Mouse (Mus musculus): ENCODE measurements around the gene Gm20388. TPM values are rescaled to one million over a fixed set of nuclear protein-coding genes. Genes with fewer than 3 reads are reported as not detected.

The Gm20388 gene
- polyA plus RNA-seq, 1 experiment from 2014 or later: 1.7 TPM

GRCm38 (mm10) chr8:121390608-121391007 lies 1480.0 kb downstream of the Gm20388 start:
- Histone ChIP-seq H3K27me3 (ENCODE audit: insufficient read depth, poor library complexity, severe bottlenecking) (peaks cover 76% of the 10 kb centered on the region), H3K36me3 (no peaks in the 10 kb centered on the region), H3K9me3 (no peaks in the 10 kb centered on the region), H3K4me1 (replicated peaks) (peaks cover 35% of the 10 kb centered on the region), H3K27ac (no peak overlapping the region), H3K4me3 (no peak overlapping the region)
- 15% methylated on average over 11 of the region's 11 CpGs for WGBS
- peak; percentile 54 for DNase-seq (ENCODE audit: low spot score)

DNA sequence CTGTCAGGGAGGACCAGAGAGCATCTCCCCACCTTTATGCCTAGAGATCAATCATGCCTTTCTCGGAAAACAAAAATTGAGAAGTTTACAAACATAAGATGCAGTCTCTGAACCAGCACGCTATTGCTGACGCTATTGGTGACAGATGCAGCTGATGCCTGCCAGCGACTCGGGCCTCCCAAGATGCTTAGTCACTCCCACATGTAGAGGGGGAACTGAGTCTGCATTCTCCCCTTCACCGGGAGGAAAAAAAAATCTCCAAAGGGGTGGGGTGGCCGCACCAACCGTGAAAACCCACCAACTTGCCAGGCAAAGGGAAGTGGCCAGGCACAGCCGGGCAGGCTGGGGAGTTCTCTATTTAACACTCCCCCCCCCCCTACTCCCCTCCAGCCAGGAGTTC lies 1480.6 kb downstream of the Gm20388 start:
- H3K9me3 ChIP-seq: no peaks in the 10 kb centered on the region
- 8% methylated on average over 9 of the region's 9 CpGs for WGBS
- no peaks in the 10 kb centered on the region for H3K36me3 ChIP-seq
- H3K27ac ChIP-seq: no peak overlapping the region
- H3K4me1 ChIP-seq (replicated peaks): peaks cover 42% of the 10 kb centered on the region
- H3K4me3 ChIP-seq: no peak overlapping the region
- peaks cover 81% of the 10 kb centered on the region for H3K27me3 ChIP-seq (ENCODE audit: insufficient read depth, poor library complexity, severe bottlenecking)
- no peak for DNase-seq (ENCODE audit: low spot score)

DNA sequence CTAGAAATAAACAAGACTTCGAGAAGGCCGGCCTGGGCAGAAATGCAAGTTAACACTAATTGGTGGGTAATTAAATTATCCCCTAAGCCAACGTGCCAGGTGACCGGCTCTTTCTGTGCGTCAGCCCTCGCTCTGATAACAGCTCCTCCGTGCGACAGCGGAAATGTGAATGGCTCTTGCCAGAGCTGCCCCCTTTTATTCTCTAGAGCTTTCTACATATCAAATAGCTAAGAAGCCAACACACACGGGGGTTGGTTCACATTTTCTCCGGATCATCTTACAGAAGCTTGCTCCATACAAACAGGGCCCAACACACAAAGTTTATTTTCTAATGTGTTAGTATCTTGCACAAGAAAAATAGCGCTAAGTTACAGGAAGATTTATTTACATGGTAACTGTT lies 1481.1 kb downstream of the Gm20388 start:
- Histone ChIP-seq H3K27ac (no peak overlapping the region), H3K9me3 (no peaks in the 10 kb centered on the region), H3K36me3 (no peaks in the 10 kb centered on the region), H3K4me3 (no peak overlapping the region), H3K4me1 (replicated peaks) (peaks cover 47% of the 10 kb centered on the region), H3K27me3 (ENCODE audit: insufficient read depth, poor library complexity, severe bottlenecking) (peaks cover 86% of the 10 kb centered on the region)
- WGBS: 8% methylated on average over 12 of the region's 12 CpGs
- no peak for DNase-seq (ENCODE audit: low spot score)

GRCm38 (mm10) chr8:121392482-121392881 lies 1481.8 kb downstream of the Gm20388 start:
- no peaks in the 10 kb centered on the region for H3K36me3 ChIP-seq
- no peak overlapping the region for H3K27ac ChIP-seq
- H3K4me1 ChIP-seq (replicated peaks): peaks cover 54% of the 10 kb centered on the region
- H3K4me3 ChIP-seq: no peak overlapping the region
- WGBS: 44% methylated on average over 10 of the region's 10 CpGs
- DNase-seq (ENCODE audit: low spot score): no peak
- peaks cover 92% of the 10 kb centered on the region for H3K27me3 ChIP-seq (ENCODE audit: insufficient read depth, poor library complexity, severe bottlenecking)
- H3K9me3 ChIP-seq: no peaks in the 10 kb centered on the region

- H3K27ac ChIP-seq: no peak overlapping the region
- H3K27me3 ChIP-seq (ENCODE audit: insufficient read depth, poor library complexity, severe bottlenecking): peaks cover 91% of the 10 kb centered on the region
- peak; percentile 61 for DNase-seq (ENCODE audit: low spot score)
- 14% methylated on average over 9 of the region's 9 CpGs for WGBS
- peaks cover 60% of the 10 kb centered on the region for H3K4me1 ChIP-seq (replicated peaks)
- no peaks in the 10 kb centered on the region for H3K9me3 ChIP-seq
- no peaks in the 10 kb centered on the region for H3K36me3 ChIP-seq
- H3K4me3 ChIP-seq: no peak overlapping the region
These were observed 1482.5 kb downstream of the Gm20388 start for GRCm38 (mm10) chr8:121393111-121393510.

- Histone ChIP-seq H3K36me3 (no peaks in the 10 kb centered on the region), H3K27ac (peak overlapping the region; percentile 40; the same call in 1 of the 2 replicates), H3K4me3 (no peak overlapping the region), H3K4me1 (replicated peaks) (peaks cover 66% of the 10 kb centered on the region), H3K9me3 (no peaks in the 10 kb centered on the region), H3K27me3 (ENCODE audit: insufficient read depth, poor library complexity, severe bottlenecking) (peaks cover 88% of the 10 kb centered on the region)
- WGBS: 59% methylated on average over 5 of the region's 5 CpGs
- no peak for DNase-seq (ENCODE audit: low spot score)
These were observed 1484.0 kb downstream of the Gm20388 start for GRCm38 (mm10) chr8:121394686-121395085.

GRCm38 (mm10) chr8:121395316-121395715 lies 1484.7 kb downstream of the Gm20388 start:
- WGBS: 56% methylated on average over 11 of the region's 11 CpGs

DNA sequence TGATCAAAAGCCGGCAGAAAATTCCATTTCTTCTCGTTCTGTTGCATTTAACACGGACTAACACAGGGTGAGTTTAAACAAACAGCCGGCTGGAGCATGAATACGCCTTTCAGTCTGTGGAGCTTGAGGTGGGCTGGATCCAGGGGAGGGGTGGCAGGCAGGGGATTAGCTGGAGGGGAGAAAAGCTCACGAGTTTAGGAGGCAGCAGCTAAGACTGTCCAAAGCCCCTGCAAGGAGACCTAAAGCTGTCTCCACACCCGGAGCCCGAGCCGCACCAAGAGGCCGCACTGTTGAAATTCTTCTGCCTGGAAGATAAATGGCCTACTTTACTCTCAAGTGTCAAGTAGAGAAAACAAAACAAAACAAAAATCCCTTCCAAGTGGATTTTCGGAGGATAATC lies 1485.5 kb downstream of the Gm20388 start:
- Histone ChIP-seq H3K27me3 (ENCODE audit: insufficient read depth, poor library complexity, severe bottlenecking) (peaks cover 86% of the 10 kb centered on the region), H3K9me3 (no peaks in the 10 kb centered on the region), H3K27ac (peak overlapping the region; percentile 57; the same call in 1 of the 2 replicates), H3K4me1 (replicated peaks) (peaks cover 68% of the 10 kb centered on the region), H3K4me3 (no peak overlapping the region), H3K36me3 (no peaks in the 10 kb centered on the region)
- 30% methylated on average over 11 of the region's 11 CpGs for WGBS
- no peak for DNase-seq (ENCODE audit: low spot score)

More at GRCm38 (mm10) chr8:121395316-121395715, 1484.7 kb downstream of the Gm20388 start:
- Histone ChIP-seq H3K9me3 (no peaks in the 10 kb centered on the region), H3K27me3 (ENCODE audit: insufficient read depth, poor library complexity, severe bottlenecking) (peaks cover 88% of the 10 kb centered on the region), H3K4me1 (replicated peaks) (peaks cover 71% of the 10 kb centered on the region), H3K36me3 (no peaks in the 10 kb centered on the region), H3K27ac (no peak overlapping the region), H3K4me3 (no peak overlapping the region)
- DNase-seq (ENCODE audit: low spot score): no peak

- Histone ChIP-seq H3K36me3 (no peaks in the 10 kb centered on the region), H3K9me3 (no peaks in the 10 kb centered on the region), H3K4me1 (replicated peaks) (peaks cover 58% of the 10 kb centered on the region), H3K27me3 (ENCODE audit: insufficient read depth, poor library complexity, severe bottlenecking) (peaks cover 84% of the 10 kb centered on the region), H3K4me3 (no peak overlapping the region), H3K27ac (0 out of 2 replicates have a peak overlapping the region, but pooled peaks have one; percentile 13)
- DNase-seq (ENCODE audit: low spot score): no peak
- WGBS: 51% methylated on average over 10 of the region's 10 CpGs
These were observed 1486.6 kb downstream of the Gm20388 start for GRCm38 (mm10) chr8:121397201-121397698.

DNA sequence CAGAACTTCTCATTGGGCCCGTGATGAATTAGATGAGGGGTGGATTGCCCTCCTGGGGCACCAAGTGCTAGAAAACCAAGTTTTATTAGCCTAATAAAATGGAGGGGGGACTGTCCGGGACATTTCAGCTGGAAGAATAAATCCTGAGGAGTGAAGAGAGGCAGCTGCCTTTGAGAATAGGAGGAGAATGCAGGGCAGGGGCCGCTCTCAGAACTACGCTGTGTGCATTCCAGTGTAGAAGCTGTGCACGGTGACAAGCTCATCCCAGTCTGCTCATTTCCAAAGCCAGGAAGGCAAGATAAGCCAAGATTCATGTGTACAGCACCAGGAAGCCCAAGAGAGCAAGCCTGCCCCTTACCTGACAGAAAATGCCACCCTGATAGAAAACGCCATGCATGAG lies 1487.4 kb downstream of the Gm20388 start:
- Histone ChIP-seq H3K9me3 (no peaks in the 10 kb centered on the region), H3K36me3 (no peaks in the 10 kb centered on the region), H3K27me3 (ENCODE audit: insufficient read depth, poor library complexity, severe bottlenecking) (peaks cover 76% of the 10 kb centered on the region), H3K4me1 (replicated peaks) (peaks cover 57% of the 10 kb centered on the region), H3K4me3 (no peak overlapping the region), H3K27ac (no peak overlapping the region)
- DNase-seq (ENCODE audit: low spot score): no peak
- WGBS: 74% methylated on average over 6 of the region's 6 CpGs

GRCm38 (mm10) chr8:121398724-121399123 lies 1488.1 kb downstream of the Gm20388 start:
- Histone ChIP-seq H3K27me3 (ENCODE audit: insufficient read depth, poor library complexity, severe bottlenecking) (peaks cover 70% of the 10 kb centered on the region), H3K4me3 (no peak overlapping the region), H3K4me1 (replicated peaks) (peaks cover 55% of the 10 kb centered on the region), H3K27ac (no peak overlapping the region), H3K36me3 (no peaks in the 10 kb centered on the region), H3K9me3 (no peaks in the 10 kb centered on the region)
- WGBS: 94% methylated on average over 20 of the region's 20 CpGs
- no peak for DNase-seq (ENCODE audit: low spot score)

DNA sequence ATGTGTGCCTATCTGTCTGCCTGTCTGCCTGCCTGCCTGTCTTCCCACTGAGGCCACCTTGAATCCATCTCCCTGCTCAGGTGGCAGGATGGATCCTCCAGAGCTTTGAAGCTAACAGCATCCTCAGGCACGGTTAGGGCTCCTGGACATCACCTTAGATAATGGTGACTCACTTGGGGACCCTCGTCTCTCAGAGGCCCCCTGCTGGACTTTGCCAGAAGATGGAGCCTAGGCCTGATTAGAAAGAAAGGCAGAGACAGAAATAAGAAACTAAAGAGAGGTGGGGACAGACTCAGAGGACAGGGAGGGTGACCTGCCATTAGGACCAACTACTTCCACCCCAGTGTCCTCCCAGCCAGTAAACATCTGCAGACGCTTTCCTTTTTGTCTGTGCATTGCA lies 1488.5 kb downstream of the Gm20388 start:
- H3K27ac ChIP-seq: no peak overlapping the region
- no peaks in the 10 kb centered on the region for H3K9me3 ChIP-seq
- DNase-seq (ENCODE audit: low spot score): no peak
- H3K36me3 ChIP-seq: no peaks in the 10 kb centered on the region
- H3K27me3 ChIP-seq (ENCODE audit: insufficient read depth, poor library complexity, severe bottlenecking): peaks cover 69% of the 10 kb centered on the region
- peaks cover 55% of the 10 kb centered on the region for H3K4me1 ChIP-seq (replicated peaks)
- 49% methylated on average over 3 of the region's 3 CpGs for WGBS
- no peak overlapping the region for H3K4me3 ChIP-seq

DNA sequence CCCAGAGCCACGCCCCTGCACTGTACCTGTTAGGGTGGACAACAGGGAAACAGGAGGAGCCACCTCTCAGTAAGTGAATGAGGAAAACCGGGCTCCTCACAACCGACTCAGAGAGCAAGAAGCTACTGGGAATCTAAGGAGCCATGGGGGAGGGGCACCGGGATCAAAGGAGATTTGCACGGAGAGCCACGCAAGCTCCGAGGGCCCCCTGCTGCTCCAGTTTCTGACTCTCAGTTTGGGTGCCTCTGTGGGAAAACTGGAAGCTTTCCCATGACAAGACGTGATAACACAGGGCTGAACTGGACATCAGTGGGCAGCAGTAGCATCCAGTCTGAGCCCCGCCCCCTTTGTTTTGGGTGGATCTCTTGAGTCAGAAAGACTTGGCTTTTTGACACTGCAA lies 1489.9 kb downstream of the Gm20388 start:
- peaks cover 57% of the 10 kb centered on the region for H3K27me3 ChIP-seq (ENCODE audit: insufficient read depth, poor library complexity, severe bottlenecking)
- WGBS: 34% methylated on average over 9 of the region's 9 CpGs
- peaks cover 6% of the 10 kb centered on the region; the same call in 1 of the 2 replicates for H3K9me3 ChIP-seq
- H3K36me3 ChIP-seq: no peaks in the 10 kb centered on the region
- no peak overlapping the region for H3K27ac ChIP-seq
- DNase-seq (ENCODE audit: low spot score): no peak
- H3K4me3 ChIP-seq: no peak overlapping the region
- peaks cover 47% of the 10 kb centered on the region for H3K4me1 ChIP-seq (replicated peaks)

DNA sequence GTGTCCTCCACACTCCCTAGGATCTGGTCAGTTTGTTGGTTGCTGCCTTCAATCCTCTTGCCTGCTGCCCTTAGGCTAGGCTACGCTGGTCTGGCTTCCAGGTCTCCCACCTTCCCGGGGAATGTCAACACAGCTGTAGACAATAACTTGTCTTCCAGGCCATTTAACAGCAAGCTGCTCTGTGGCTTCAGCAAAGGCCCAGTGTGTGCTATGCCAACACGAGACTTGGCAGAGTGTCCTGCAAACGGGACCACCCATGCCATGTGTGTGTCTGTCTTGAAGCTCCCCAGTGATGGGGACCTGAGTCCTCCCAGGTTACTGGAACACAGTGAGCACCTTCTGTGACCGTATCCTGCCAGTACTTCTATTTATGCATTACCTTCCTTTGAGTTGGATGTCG lies 1493.2 kb downstream of the Gm20388 start:
- no peak overlapping the region for H3K27ac ChIP-seq
- H3K4me1 ChIP-seq (replicated peaks): peaks cover 17% of the 10 kb centered on the region
- 85% methylated on average over 6 of the region's 6 CpGs for WGBS
- H3K9me3 ChIP-seq: peaks cover 6% of the 10 kb centered on the region; the same call in 1 of the 2 replicates
- no peaks in the 10 kb centered on the region for H3K36me3 ChIP-seq
- no peak overlapping the region for H3K4me3 ChIP-seq
- no peak for DNase-seq (ENCODE audit: low spot score)
- peaks cover 28% of the 10 kb centered on the region for H3K27me3 ChIP-seq (ENCODE audit: insufficient read depth, poor library complexity, severe bottlenecking)

All from hindbrain, embryonic 10.5 days (tissue).